Mouse (Mus musculus) intestine, embryonic 14.5 days (tissue): Measurements from ENCODE around the gene Rer1. TPM values are rescaled to one million over a fixed set of nuclear protein-coding genes. Genes with fewer than 3 reads are reported as not detected.

Experiments
- ATAC-seq: fragments of 200-750 bp; cut with Nextera tagmentation; replicated peaks from 2 replicates; pipeline ENCODE4 v1.8.0; 2017; ENCODE audit warnings: low read depth, moderate number of reproducible peaks, moderate TSS enrichment, moderate library complexity; ENCODE audit not compliant: low FRiP score, low TSS enrichment
- DNase-seq: peaks from one replicate; pipeline ENCODE4 v3.0.0-alpha.2; 2018; ENCODE audit warnings: low spot score
- H3K27ac ChIP-seq: fragments of 300-500 bp; sonication (generic); 2 replicates; pipeline ENCODE4 v1.5.1; 2014; ENCODE audit warnings: low read depth, mild to moderate bottlenecking, control low read depth
- H3K27me3 ChIP-seq: fragments of 300-500 bp; sonication (generic); replicated peaks from 2 replicates; pipeline ENCODE4 v1.6.1; 2014; ENCODE audit warnings: low read length, control low read depth; ENCODE audit not compliant: control insufficient read depth, insufficient read depth
- H3K36me3 ChIP-seq: fragments of 300-500 bp; sonication (generic); 2 replicates; pipeline ENCODE4 v1.6.1; 2014; ENCODE audit warnings: low read length, control low read depth; ENCODE audit not compliant: control insufficient read depth, insufficient read depth
- H3K4me1 ChIP-seq: fragments of 300-500 bp; sonication (generic); replicated peaks from 2 replicates; pipeline ENCODE4 v1.6.1; 2014; ENCODE audit warnings: low read length, control low read depth, mixed read lengths; ENCODE audit not compliant: control insufficient read depth, insufficient read depth
- H3K4me2 ChIP-seq: fragments of 300-500 bp; sonication (generic); 2 replicates; pipeline ENCODE4 v1.6.1; 2014; ENCODE audit warnings: low read length
- H3K4me3 ChIP-seq: fragments of 300-500 bp; sonication (generic); 2 replicates; pipeline ENCODE4 v1.5.1; 2014; ENCODE audit warnings: low read depth, low read length, control low read depth, mixed read lengths
- H3K9ac ChIP-seq: fragments of 300-500 bp; sonication (generic); 2 replicates; pipeline ENCODE4 v1.6.1; 2014; ENCODE audit warnings: mild to moderate bottlenecking, low read length
- H3K9me3 ChIP-seq: fragments of 300-500 bp; sonication (generic); 2 replicates; pipeline ENCODE4 v1.6.1; 2016; ENCODE audit warnings: low read length, control low read depth; ENCODE audit not compliant: control insufficient read depth
- WGBS: fragments of 180-500 bp; shearing (Covaris S2); extraction: QIAGEN DNeasy Blood & Tissue Kit; methylation state at CpG from one replicate; pipeline ENCODE4 v1.1.7; 2014; 5-methylcytosine and 5-hydroxymethylcytosine counted together
- polyA plus RNA-seq: library from polyadenylated mRNA; unstranded; fragments of >200 nt; fragmentation: Nextera tagmentation; extraction: Ambion mirVana; gene quantifications from 2 replicates; pipeline ENCODE4 v1.2.1, GENCODE M21; 2014

The Rer1 gene
- polyA plus RNA-seq, 1 experiment from 2014 or later, result 188 TPM

DNA sequence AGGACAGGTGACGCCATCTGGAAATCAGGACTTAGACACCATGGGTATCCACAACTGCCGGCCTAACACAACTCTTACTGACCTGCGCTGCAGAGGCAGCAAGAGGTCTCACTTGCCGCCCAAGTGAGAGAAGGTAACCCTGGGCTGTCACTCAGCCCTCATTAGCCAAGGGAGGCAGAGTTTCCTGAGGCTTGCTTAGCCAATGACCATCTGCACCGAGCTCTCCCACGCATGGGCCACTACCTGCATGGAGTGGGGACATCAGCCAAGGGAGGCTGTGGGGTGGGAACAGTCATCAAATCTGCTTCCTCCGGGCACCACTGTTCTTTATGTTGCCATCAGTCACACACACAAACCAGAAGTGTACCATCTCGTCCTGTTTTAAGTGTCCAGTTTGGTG lies 9.8 kb upstream of the Rer1 start:
- Histone ChIP-seq H3K36me3 (peaks cover 4% of the 10 kb centered on the region; the same call in 1 of the 2 replicates), H3K4me3 (no peak overlapping the region), H3K9me3 (no peaks in the 10 kb centered on the region), H3K27ac (no peak overlapping the region), H3K9ac (no peak overlapping the region), H3K27me3 (no peaks in the 10 kb centered on the region), H3K4me1 (0 out of 2 replicates have a peak, but pooled peaks cover 4% of the 10 kb centered on the region), H3K4me2 (no peak overlapping the region)
- 86% methylated on average over 8 of the region's 8 CpGs for WGBS
- DNase-seq (no peak), ATAC-seq (no peak)

GRCm38 (mm10) chr4:155095238-155095900 lies 9.2 kb upstream of the Rer1 start:
- Histone ChIP-seq H3K4me1 (0 out of 2 replicates have a peak, but pooled peaks cover 4% of the 10 kb centered on the region), H3K36me3 (peaks cover 4% of the 10 kb centered on the region; the same call in 1 of the 2 replicates), H3K9ac (no peak overlapping the region), H3K4me3 (no peak overlapping the region), H3K9me3 (no peaks in the 10 kb centered on the region), H3K4me2 (no peak overlapping the region), H3K27me3 (no peaks in the 10 kb centered on the region), H3K27ac (0 out of 2 replicates have a peak overlapping the region, but pooled peaks have one; percentile 17)
- 50% methylated on average over 8 of the region's 8 CpGs for WGBS
- peak; percentile 90 for DNase-seq
- ATAC-seq, result peak; percentile 80

DNA sequence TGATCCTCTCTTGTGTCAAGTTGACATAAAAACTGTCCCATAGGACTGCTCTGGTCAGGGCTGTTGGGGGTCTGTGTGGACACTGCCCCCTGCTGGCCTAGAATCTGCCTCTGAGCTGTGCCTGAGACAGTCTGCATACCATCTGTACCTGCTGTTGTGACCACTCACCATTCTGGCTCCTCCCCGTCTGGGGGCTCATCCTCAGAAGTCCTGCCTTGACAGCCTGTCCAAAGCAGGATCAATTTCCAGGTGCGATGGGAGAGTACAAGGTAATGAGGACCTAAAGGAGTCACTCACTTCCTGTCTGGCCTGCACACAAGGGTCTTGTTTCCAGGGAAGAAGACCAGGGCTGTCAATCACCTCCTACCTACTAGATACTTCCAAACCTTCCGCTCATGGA lies 8.4 kb upstream of the Rer1 start:
- Histone ChIP-seq H3K27ac (no peak overlapping the region), H3K27me3 (no peaks in the 10 kb centered on the region), H3K4me1 (0 out of 2 replicates have a peak, but pooled peaks cover 4% of the 10 kb centered on the region), H3K36me3 (peaks cover 8% of the 10 kb centered on the region; the same call in 1 of the 2 replicates), H3K4me3 (no peak overlapping the region), H3K9ac (no peak overlapping the region), H3K4me2 (no peak overlapping the region), H3K9me3 (no peaks in the 10 kb centered on the region)
- ATAC-seq (no peak; the same call in 1 of the 2 replicates), DNase-seq (peak; percentile 81)
- 66% methylated on average over 3 of the region's 3 CpGs for WGBS

GRCm38 (mm10) chr4:155093431-155094149 lies 7.4 kb upstream of the Rer1 start:
- DNase-seq (no peak), ATAC-seq (no peak)
- H3K36me3 ChIP-seq, result peaks cover 9% of the 10 kb centered on the region; the same call in 1 of the 2 replicates
- no peak overlapping the region for H3K4me2 ChIP-seq
- no peak overlapping the region for H3K27ac ChIP-seq
- H3K9me3 ChIP-seq, result no peaks in the 10 kb centered on the region
- no peak overlapping the region for H3K4me3 ChIP-seq
- no peaks in the 10 kb centered on the region for H3K27me3 ChIP-seq
- no peak overlapping the region for H3K9ac ChIP-seq
- H3K4me1 ChIP-seq, result 0 out of 2 replicates have a peak, but pooled peaks cover 4% of the 10 kb centered on the region
- WGBS, result 72% methylated on average over 7 of the region's 7 CpGs

GRCm38 (mm10) chr4:155092718-155093430 lies 6.7 kb upstream of the Rer1 start:
- DNase-seq (no peak), ATAC-seq (no peak)
- H3K4me3 ChIP-seq, result no peak overlapping the region
- peaks cover 9% of the 10 kb centered on the region; the same call in 1 of the 2 replicates for H3K36me3 ChIP-seq
- 0 out of 2 replicates have a peak, but pooled peaks cover 4% of the 10 kb centered on the region for H3K4me1 ChIP-seq
- no peak overlapping the region for H3K27ac ChIP-seq
- 92% methylated on average over 19 of the region's 19 CpGs for WGBS
- no peaks in the 10 kb centered on the region for H3K9me3 ChIP-seq
- H3K4me2 ChIP-seq, result no peak overlapping the region
- H3K9ac ChIP-seq, result no peak overlapping the region
- no peaks in the 10 kb centered on the region for H3K27me3 ChIP-seq

DNA sequence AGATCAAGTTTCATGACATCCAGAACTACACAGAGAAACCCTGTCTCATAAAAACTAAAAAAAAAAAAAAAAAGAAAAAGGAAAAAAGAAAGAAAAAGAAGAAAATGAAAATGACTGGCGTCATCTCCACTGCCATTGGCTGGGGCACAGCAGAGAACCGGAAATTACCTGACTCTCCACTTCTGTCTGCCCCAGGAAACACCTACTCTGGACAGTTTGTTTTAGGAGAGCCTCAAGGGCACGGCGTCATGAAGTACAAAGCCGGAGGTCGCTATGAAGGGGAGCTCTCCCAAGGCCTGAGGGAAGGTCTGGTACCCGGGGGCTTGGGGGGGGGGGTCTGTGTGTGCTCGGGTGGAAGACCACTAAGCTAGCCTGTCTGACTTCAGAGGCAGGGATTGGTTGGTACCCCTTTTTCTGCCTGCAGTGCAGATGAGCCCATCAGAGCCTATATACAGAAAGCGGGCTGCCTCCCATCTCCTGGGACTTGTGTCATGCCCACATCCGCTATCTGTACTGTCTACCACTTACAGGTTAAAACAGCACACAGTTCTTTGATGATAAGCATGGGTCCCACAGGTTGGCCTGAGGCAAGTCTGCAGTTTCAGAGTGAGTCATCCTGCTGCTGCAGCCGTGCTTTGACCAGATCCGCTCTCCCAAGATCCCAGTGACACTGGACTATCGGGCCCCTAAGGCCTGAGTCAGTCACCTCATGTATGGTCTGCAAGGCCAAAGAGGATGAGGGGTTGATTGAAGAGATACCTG lies 4.7 kb upstream of the Rer1 start:
- DNase-seq (no peak), ATAC-seq (no peak)
- H3K4me1 ChIP-seq, result peaks cover 10% of the 10 kb centered on the region
- H3K27ac ChIP-seq, result no peak overlapping the region
- no peaks in the 10 kb centered on the region for H3K9me3 ChIP-seq
- H3K4me3 ChIP-seq, result no peak overlapping the region
- H3K27me3 ChIP-seq, result no peaks in the 10 kb centered on the region
- 90% methylated on average over 13 of the region's 13 CpGs for WGBS
- peaks cover 9% of the 10 kb centered on the region; the same call in 1 of the 2 replicates for H3K36me3 ChIP-seq
- H3K4me2 ChIP-seq, result no peak overlapping the region
- no peak overlapping the region for H3K9ac ChIP-seq

- Histone ChIP-seq H3K9me3 (no peaks in the 10 kb centered on the region), H3K4me3 (no peak overlapping the region), H3K4me2 (no peak overlapping the region), H3K4me1 (peaks cover 8% of the 10 kb centered on the region), H3K36me3 (peaks cover 9% of the 10 kb centered on the region; the same call in 1 of the 2 replicates), H3K27me3 (no peaks in the 10 kb centered on the region), H3K27ac (no peak overlapping the region), H3K9ac (no peak overlapping the region)
- ATAC-seq (no peak), DNase-seq (no peak)
- 94% methylated on average over 4 of the region's 4 CpGs for WGBS
Observed at GRCm38 (mm10) chr4:155090147-155090546, 4.0 kb upstream of the Rer1 start.

DNA sequence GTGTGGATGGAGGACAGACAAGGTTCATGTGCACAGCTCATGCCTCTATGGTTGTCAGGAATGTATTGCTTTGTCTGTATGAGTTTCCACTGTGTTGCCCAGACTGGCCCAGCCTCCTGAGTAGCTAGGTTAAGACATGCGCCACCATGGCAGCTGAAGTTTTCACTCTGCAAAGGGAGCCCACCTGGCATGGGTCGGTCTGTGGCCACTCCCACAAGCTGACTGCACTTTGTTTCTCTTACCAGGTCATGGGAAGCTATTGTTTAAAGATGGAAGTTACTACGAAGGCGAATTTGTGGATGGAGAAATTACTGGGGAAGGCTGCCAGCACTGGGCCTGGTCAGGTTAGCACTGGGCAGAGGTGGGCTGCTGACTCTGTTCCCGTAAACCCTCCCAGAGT lies 3.1 kb upstream of the Rer1 start:
- Histone ChIP-seq H3K4me2 (no peak overlapping the region), H3K4me3 (no peak overlapping the region), H3K9ac (no peak overlapping the region), H3K27ac (no peak overlapping the region), H3K36me3 (peaks cover 9% of the 10 kb centered on the region; the same call in 1 of the 2 replicates), H3K9me3 (no peaks in the 10 kb centered on the region), H3K27me3 (no peaks in the 10 kb centered on the region), H3K4me1 (peaks cover 16% of the 10 kb centered on the region)
- WGBS, result 89% methylated on average over 5 of the region's 5 CpGs
- ATAC-seq (no peak), DNase-seq (no peak)
